In genomic region chr11:20262628-20263380, GRCm38 (mm10) we compare ENCODE assay signal across 9 mouse cellular contexts. TPM values are rescaled to one million over a fixed set of nuclear protein-coding genes. Genes with fewer than 3 reads are reported as not detected.
DNase-seq lines count a peak whose midpoint lies in the region; ATAC-seq and TF ChIP-seq lines count a peak whose summit lies in the region.
"Had no signal": no experiment of that assay in that cellular context is flagged by ENCODE, and none has a peak within 500 bp of the region (broad histone marks: within the 10 kb centered on the region; RNA-seq: fewer than 3 reads in every experiment).

No protein-coding gene starts in this region.

- no peaks in the 10 kb centered on the region for H3K27me3 ChIP-seq in liver, postnatal 0 days (ENCODE audit: insufficient read depth, low read length)
- no peaks in the 10 kb centered on the region for H3K27me3 ChIP-seq in liver, embryonic 11.5 days (replicated peaks; ENCODE audit: control insufficient read depth, insufficient read depth, low read length)
- no peaks in the 10 kb centered on the region for H3K27me3 ChIP-seq in midbrain, postnatal 0 days (ENCODE audit: insufficient read depth, low read length)
- H3K27me3 ChIP-seq: embryonic facial prominence, embryonic 13.5 days had no signal

- no peak for ATAC-seq in liver, postnatal 0 days
- ATAC-seq in liver, embryonic 11.5 days (replicated peaks; ENCODE audit: low FRiP score) = no peak
- ATAC-seq in common myeloid progenitor, adult 5-6 weeks (replicated peaks; ENCODE audit: low read depth, poor library complexity, severe bottlenecking) = peak; percentile 84
- ATAC-seq in midbrain, postnatal 0 days (ENCODE audit: low FRiP score) = no peak

- no peak overlapping the region for H3K4me3 ChIP-seq in liver, postnatal 0 days (ENCODE audit: low read depth, low read length)
- H3K4me3 ChIP-seq in liver, embryonic 11.5 days (ENCODE audit: low read depth, low read length) = no peak overlapping the region
- H3K4me3 ChIP-seq in midbrain, postnatal 0 days (ENCODE audit: low read depth, low read length) = no peak overlapping the region
- H3K4me3 ChIP-seq: embryonic facial prominence, embryonic 13.5 days had no signal

- H3K4me1 ChIP-seq in liver, postnatal 0 days (ENCODE audit: insufficient read depth) = no peaks in the 10 kb centered on the region
- H3K4me1 ChIP-seq in liver, embryonic 11.5 days (replicated peaks; ENCODE audit: control insufficient read depth, insufficient read depth, low read length) = no peaks in the 10 kb centered on the region
- no peaks in the 10 kb centered on the region for H3K4me1 ChIP-seq in midbrain, postnatal 0 days (ENCODE audit: insufficient read depth, low read length)

- H3K27ac ChIP-seq in liver, postnatal 0 days (ENCODE audit: low read depth) = no peak overlapping the region
- no peak overlapping the region for H3K27ac ChIP-seq in liver, embryonic 11.5 days (ENCODE audit: low read depth, low read length)
- H3K27ac ChIP-seq in midbrain, postnatal 0 days (ENCODE audit: low read depth, low read length) = no peak overlapping the region
- H3K27ac ChIP-seq: embryonic facial prominence, embryonic 13.5 days had no signal

- H3K4me2 ChIP-seq in liver, postnatal 0 days (ENCODE audit: low read depth, low read length) = no peak overlapping the region
- no peak overlapping the region for H3K4me2 ChIP-seq in liver, embryonic 11.5 days
- H3K4me2 ChIP-seq in midbrain, postnatal 0 days (ENCODE audit: low read depth, low read length, poor library complexity, severe bottlenecking) = no peak overlapping the region
- H3K4me2 ChIP-seq: embryonic facial prominence, embryonic 13.5 days had no signal

- H3K36me3 ChIP-seq in liver, postnatal 0 days (replicated peaks; ENCODE audit: insufficient read depth, low read length) = no peaks in the 10 kb centered on the region
- no peaks in the 10 kb centered on the region for H3K36me3 ChIP-seq in liver, embryonic 11.5 days (ENCODE audit: control insufficient read depth, insufficient read depth, low read length)
- no peaks in the 10 kb centered on the region for H3K36me3 ChIP-seq in midbrain, postnatal 0 days (ENCODE audit: insufficient read depth, low read length)
- H3K36me3 ChIP-seq: embryonic facial prominence, embryonic 13.5 days had no signal

- WGBS in liver, postnatal 0 days (ENCODE audit: insufficient replicate concordance) = 56% methylated on average over 8 of the region's 8 CpGs
- 54% methylated on average over 8 of the region's 8 CpGs for WGBS in liver, embryonic 11.5 days
- WGBS in midbrain, postnatal 0 days = 57% methylated on average over 8 of the region's 8 CpGs

- no peaks in the 10 kb centered on the region for H3K9me3 ChIP-seq in liver, postnatal 0 days (ENCODE audit: low read length)
- no peaks in the 10 kb centered on the region for H3K9me3 ChIP-seq in liver, embryonic 11.5 days (ENCODE audit: control insufficient read depth, low read length)
- no peaks in the 10 kb centered on the region for H3K9me3 ChIP-seq in midbrain, postnatal 0 days (ENCODE audit: low read length)
- H3K9me3 ChIP-seq: embryonic facial prominence, embryonic 13.5 days had no signal

- TF ChIP-seq CTCF in liver, postnatal 0 days (IDR thresholded peaks at IDR 0.05; ENCODE audit: low read depth) = peak; percentile 54
- TF ChIP-seq CTCF in midbrain, postnatal 0 days (IDR thresholded peaks at IDR 0.05) = peak; percentile 72

- no peak for TF ChIP-seq EP300 in liver, postnatal 0 days (IDR thresholded peaks at IDR 0.05; ENCODE audit: low read depth)

- peak; percentile 41 for DNase-seq in embryo, embryonic 10 days (ENCODE audit: low spot score)
- no peak for DNase-seq in embryo, embryonic 9.5 days (ENCODE audit: extremely low spot score)
- DNase-seq in liver, postnatal 0 days = no peak
- DNase-seq in liver, embryonic 11.5 days (ENCODE audit: low spot score) = no peak
- DNase-seq in midbrain, postnatal 0 days (ENCODE audit: low spot score) = peak; percentile 67
- no peak for DNase-seq in cerebellum, postnatal 4 days (ENCODE audit: low spot score in 2 of 2)
- no peak for DNase-seq in kidney, postnatal 4 days

- no peak overlapping the region for H3K9ac ChIP-seq in liver, postnatal 0 days (replicated peaks)
- H3K9ac ChIP-seq in liver, embryonic 11.5 days (ENCODE audit: low read depth, low read length) = no peak overlapping the region
- no peak overlapping the region for H3K9ac ChIP-seq in midbrain, postnatal 0 days (replicated peaks; ENCODE audit: low read length, poor library complexity, severe bottlenecking)
- H3K9ac ChIP-seq: embryonic facial prominence, embryonic 13.5 days had no signal

RNA-seq across cellular contexts. Expression of gene Cep68, which starts 13.6 kb away (rescaled TPM):
- 4.8 and 4.9 TPM in 2 replicates for polyA plus RNA-seq in liver, postnatal 0 days (2015; fragmentation: Nextera tagmentation; extraction: Ambion mirVana)
- polyA plus RNA-seq in liver, embryonic 11.5 days (2014; fragmentation: Nextera tagmentation; extraction: Ambion mirVana) = 25.8 and 27.4 TPM in 2 replicates
- total RNA-seq in common myeloid progenitor, adult 5-6 weeks (2017) = 33.4 and 46.1 TPM in 2 replicates
- 40.7 and 45.5 TPM in 2 replicates for total RNA-seq in midbrain, postnatal 0 days (2014; rRNA removed)
- polyA plus RNA-seq in midbrain, postnatal 0 days (2015; fragmentation: Nextera tagmentation; extraction: Ambion mirVana) = 21.1 and 23.5 TPM in 2 replicates

Comparison
In these comparisons a context has a peak if more than half of its experiments do, and no peak if none do; other contexts are left out.
1. DNase-seq: peak in embryo, embryonic 10 days (single experiment) and midbrain, postnatal 0 days (single experiment); none in embryo, embryonic 9.5 days (single experiment), liver, postnatal 0 days (single experiment), liver, embryonic 11.5 days (single experiment), cerebellum, postnatal 4 days (0 of 2) and kidney, postnatal 4 days (0 of 2).